Mouse (Mus musculus) brain, embryonic 14.5 days (tissue): ENCODE results near the gene Slitrk5.

Source experiments
- CTCF ChIP-seq: fragments of 200-500 bp; IDR thresholded peaks from 2 replicates; pipeline ENCODE4 v1.5.1; 2012; ENCODE audit warnings: inconsistent platforms, mild to moderate bottlenecking, moderate library complexity, borderline replicate concordance; ENCODE audit not compliant: insufficient read depth, insufficient read length; ENCODE audit errors: extremely low read depth
- POLR2A ChIP-seq: fragments of 200-500 bp; IDR thresholded peaks from 2 replicates; pipeline ENCODE4 v1.6.1; 2012; ENCODE audit warnings: mild to moderate bottlenecking, inconsistent platforms, borderline replicate concordance; ENCODE audit not compliant: poor library complexity, insufficient read depth, insufficient read length, severe bottlenecking; ENCODE audit errors: extremely low read depth

GRCm38 (mm10) chr14:111681092-111681708, 6.3 kb downstream of the Slitrk5 start:
- TF ChIP-seq POLR2A = no peak
- TF ChIP-seq CTCF = no peak
